Mouse (Mus musculus): ENCODE results near the gene Smad1. TPM values are rescaled to one million over a fixed set of nuclear protein-coding genes. Genes with fewer than 3 reads are reported as not detected.
A peak's percentile ranks its signal among the peaks of the same experiment; 100 is the strongest.
"Not testable (repeated sequence)": the region's sequence is repeated elsewhere in the genome, so short reads cannot be mapped to it uniquely, and the experiment has no call there.

Gene Smad1
- 30.6 and 42.4 TPM in 2 replicates for total RNA-seq (2021)
- long read RNA-seq, experiment 1, transcript Smad1-202 (7 exons, 3,099 nt): major isoform, 35 of 58 reads
- long read RNA-seq, experiment 1, partial matches to known transcripts: 14 of 58 reads
- long read RNA-seq, experiment 1, other reads (novel, unspliced or antisense): 9 of 58 reads
- long read RNA-seq, experiment 2, transcript Smad1-202 (7 exons, 3,099 nt): major isoform, 14 of 35 reads
- long read RNA-seq, experiment 2, partial matches to known transcripts: 13 of 35 reads
- long read RNA-seq, experiment 2, other reads (novel, unspliced or antisense): 8 of 35 reads

- DNase-seq: peak; percentile 98
Measured at GRCm38 (mm10) chr8:79398994-79399650, at the start of gene Smad1. Smad1 (minus strand) TSS chr8:79399518.

DNA sequence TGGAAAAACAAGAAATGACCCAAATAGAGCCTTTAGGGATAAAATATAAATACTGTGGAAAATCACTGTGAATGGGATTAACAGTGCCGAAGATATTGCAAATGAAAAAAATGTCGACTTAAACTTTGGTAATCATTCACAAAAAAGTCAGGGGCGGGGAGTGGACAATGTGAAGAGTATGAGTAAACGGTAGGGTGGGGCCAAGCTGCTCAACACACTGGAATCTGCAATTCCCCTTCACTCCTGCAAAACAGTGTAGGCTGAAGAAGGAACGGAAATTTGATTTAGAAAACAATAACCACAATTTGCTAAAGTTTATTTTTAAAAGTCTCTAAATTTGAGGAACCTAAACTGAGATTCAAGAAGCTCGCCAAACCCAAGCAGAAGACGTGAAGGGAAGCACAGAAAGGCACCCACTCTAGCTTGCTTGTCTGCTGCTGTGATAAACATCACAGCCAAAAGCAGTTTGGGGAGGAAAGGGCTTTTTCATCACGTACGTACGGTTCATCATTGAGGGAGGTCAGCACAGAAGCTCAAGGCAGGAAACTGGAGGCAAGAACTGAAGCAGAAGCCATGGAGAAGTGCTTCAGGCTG, 48.0 kb upstream of the Smad1 start:
- no peak for DNase-seq

GRCm38 (mm10) chr8:79443460-79444098, 44.3 kb upstream of the Smad1 start:
- DNase-seq: no peak

GRCm38 (mm10) chr8:79433953-79434500, 34.7 kb upstream of the Smad1 start:
- no peak for DNase-seq

GRCm38 (mm10) chr8:79414907-79415306, 15.6 kb upstream of the Smad1 start:
- DNase-seq: peak; percentile 21

GRCm38 (mm10) chr8:79410501-79410900, 11.2 kb upstream of the Smad1 start:
- DNase-seq: no peak

DNA sequence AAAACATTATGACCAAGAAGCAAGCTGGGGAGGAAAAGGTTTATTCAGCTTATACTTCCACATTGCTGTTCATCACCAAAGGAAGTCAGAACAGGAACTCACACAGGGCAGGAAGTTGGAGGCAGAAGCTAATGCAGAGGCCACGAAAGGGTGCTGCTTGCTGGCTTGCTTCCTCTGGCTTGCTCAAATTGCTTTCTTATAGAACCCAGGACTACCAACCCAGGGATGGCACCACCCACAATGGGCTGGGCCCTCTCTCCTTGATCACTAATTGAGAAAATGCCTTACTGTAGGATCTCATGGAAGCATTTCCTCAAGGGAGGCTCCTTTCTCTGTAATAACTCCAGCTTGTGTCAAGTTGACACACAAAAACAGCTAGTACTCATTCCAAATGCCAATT, 8.0 kb upstream of the Smad1 start:
- DNase-seq: not testable (repeated sequence)

DNA sequence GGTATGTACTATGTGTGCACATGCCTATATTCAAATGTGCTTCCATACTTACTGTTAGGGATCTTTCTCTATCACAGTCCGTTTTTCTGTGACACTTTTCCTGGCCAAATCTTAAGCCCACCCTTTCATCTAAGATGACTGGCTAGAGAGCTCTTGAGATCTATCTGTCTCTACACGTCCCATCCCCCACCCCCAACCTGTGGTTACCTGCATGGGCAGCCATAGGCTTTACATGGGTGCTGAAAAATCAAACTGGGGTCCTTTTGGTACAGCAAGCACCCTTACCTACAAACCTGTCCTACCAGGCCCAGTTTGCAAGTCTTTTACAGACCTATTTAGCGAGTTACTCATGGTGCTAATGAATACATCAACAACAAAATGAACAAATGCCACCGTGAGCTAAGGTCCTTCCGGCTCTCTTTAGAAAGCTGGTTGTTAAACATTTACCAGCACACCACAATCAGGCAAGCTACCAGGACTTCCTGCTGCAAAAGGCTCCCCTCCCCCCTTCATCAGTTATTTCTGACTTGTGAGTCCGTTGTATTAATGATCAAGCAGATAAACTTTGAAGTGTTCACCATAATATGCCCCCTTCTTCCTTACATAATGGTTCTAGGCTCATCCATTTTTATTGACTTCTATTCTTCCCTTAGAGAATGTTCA, 5.7 kb upstream of the Smad1 start:
- no peak for DNase-seq

- no peak for DNase-seq
Measured at GRCm38 (mm10) chr8:79400671-79401070, 1.4 kb upstream of the Smad1 start.

GRCm38 (mm10) chr8:79398251-79398981, 902 bp downstream of the Smad1 start:
- peak; percentile 71 for DNase-seq

- peak; percentile 21 for DNase-seq
Measured at GRCm38 (mm10) chr8:79397705-79398250, 1.5 kb downstream of the Smad1 start.

DNA sequence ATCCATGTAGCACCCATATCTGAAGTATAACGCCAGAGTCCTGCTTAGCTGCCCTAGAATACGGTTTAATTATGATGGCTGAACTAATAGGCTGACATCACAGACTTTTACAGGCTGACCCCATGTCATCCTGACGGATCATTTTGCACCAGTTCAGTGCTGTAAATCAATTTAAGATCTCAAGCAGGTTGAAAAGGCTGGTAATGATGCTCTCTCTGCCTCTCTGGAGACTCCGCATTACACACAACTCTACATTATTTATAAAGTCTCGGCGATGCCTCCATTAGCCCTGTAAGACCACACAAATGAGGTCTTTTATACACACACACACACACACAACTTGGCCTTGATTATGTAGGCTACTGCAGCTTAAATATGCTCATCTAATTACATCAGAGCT, 2.4 kb downstream of the Smad1 start:
- DNase-seq: no peak

DNA sequence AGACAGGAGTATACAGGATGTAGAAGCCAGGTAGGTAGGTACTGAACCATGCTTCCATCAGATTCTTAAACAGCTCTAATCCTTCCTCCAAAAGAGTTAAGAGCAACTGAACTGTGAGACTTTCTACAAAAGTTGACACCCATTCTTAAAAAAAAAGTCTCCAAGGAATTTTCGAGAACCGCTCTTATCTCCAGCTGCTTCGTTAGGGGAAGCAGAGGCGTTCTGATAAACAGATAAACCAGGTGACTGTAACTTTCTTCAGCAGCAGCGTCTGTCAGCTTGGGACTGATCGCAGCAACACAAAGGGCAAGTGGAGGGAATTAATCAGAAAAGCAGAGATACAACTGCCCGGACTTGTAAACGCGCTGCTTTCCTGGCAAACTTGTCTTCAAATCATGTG, 5.3 kb downstream of the Smad1 start:
- DNase-seq: no peak

GRCm38 (mm10) chr8:79393215-79393614, 6.1 kb downstream of the Smad1 start:
- DNase-seq: no peak

GRCm38 (mm10) chr8:79392649-79393048, 6.7 kb downstream of the Smad1 start:
- DNase-seq: no peak

- DNase-seq: peak; percentile 50
Measured at GRCm38 (mm10) chr8:79391454-79391853, 7.9 kb downstream of the Smad1 start.

DNA sequence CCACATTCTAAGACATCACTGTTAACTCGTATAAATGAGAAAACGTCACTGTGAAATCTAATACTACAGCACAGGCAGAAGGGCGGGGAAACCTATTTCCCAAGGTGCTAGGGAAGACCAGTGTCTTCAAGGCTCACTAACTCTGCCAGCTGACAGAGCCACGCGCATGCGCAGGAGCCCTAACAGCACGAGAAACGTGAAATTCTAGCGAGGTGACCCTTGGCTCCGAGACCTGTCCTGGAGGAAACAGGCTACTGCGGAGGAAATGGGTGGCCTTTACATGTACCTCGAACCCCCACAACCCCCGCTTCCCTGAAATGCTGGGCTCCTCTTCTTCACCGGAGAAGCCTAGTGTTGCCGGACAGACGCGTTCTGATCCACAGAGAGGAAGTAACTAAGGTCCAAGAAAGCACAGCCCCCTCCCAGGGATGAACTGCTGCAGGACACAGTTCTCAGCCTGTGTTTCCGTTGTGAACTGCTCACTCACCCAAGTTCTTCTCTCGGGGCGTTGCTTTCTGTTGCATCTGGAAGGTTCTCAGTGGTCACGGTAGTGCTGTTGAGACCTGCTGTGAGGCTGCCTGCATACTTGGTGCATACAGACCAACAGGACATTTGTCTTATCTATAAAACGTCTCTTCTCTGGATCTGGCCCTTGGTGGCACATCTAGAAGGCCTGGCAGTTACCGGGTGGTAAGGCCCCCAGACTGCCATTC, 10.1 kb downstream of the Smad1 start:
- peak; percentile 55 for DNase-seq

- DNase-seq: no peak
Measured at GRCm38 (mm10) chr8:79386831-79387230, 12.5 kb downstream of the Smad1 start.

DNA sequence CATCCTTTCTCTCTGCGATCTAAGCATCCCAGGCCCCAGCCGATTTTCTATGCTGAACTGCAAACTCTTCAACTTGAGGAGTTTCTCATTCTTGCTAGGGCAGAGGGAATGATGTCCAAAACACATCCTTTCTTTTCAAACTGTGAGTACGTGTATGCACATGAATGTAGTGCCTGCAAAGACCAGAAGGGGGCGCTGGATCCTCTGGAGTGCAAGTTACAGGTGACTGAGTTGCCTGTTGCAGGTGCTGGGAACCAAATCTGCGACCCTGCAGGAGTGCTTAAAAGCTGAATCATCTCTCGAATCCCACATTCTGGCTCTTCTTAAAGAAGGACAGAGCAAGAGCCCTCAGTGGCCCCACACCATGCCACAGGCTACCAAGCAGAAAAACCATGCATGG, 13.0 kb downstream of the Smad1 start:
- DNase-seq: peak; percentile 23

All from adrenal gland, postnatal 14 days (tissue).